Mouse (Mus musculus): ENCODE measurements around the gene Cox5a.

DNA sequence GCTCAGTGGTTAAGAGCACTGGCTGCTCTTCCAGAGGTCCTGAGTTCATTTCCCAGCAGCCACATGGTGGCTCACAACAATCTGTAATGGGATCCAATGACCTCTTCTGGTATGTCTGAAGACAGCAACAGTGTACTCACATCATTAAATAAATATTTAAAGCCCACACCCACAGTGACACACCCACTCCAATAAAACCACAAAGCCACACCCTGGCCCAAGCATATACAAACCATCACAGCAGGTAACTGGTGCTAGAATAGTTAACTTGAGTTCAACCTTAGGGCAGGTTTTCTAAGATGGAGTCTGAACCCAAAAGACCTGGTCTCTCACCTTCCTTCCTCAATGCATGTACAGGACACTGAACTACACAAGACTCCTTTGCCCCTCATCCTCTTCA is 26.1 kb upstream of the Cox5a start:
- TF ChIP-seq POLR2A (IDR thresholded peaks at IDR 0.05; ENCODE audit: low read depth, low read length) = no peak
- no peak for TF ChIP-seq CTCF (conservative IDR thresholded peaks at IDR 0.05; ENCODE audit: insufficient read depth, insufficient read length, low read depth, low read length)

All from kidney, adult 2 months (tissue).